Mouse (Mus musculus) 416B (cell line): ENCODE measurements around the gene Tnfsf13.
"Not testable (repeated sequence)": the region's sequence is repeated elsewhere in the genome, so short reads cannot be mapped to it uniquely, and the experiment has no call there.

Experiments
- DNase-seq: peaks from one replicate; pipeline ENCODE4 v3.0.0; 2011; ENCODE audit warnings: low read depth

Gene Tnfsf13

GRCm38 (mm10) chr11:69703814-69704612 lies 18.4 kb upstream of the Tnfsf13 start:
- DNase-seq: no peak

GRCm38 (mm10) chr11:69703381-69703780 lies 17.8 kb upstream of the Tnfsf13 start:
- DNase-seq: not testable (repeated sequence)

GRCm38 (mm10) chr11:69702886-69703285 lies 17.3 kb upstream of the Tnfsf13 start:
- DNase-seq: not testable (repeated sequence)

- no peak for DNase-seq
Observed at GRCm38 (mm10) chr11:69699595-69699994, 14.0 kb upstream of the Tnfsf13 start.

- no peak for DNase-seq
Observed at GRCm38 (mm10) chr11:69698574-69698973, 13.0 kb upstream of the Tnfsf13 start.

- DNase-seq: no peak
Observed at GRCm38 (mm10) chr11:69697396-69697795, 11.8 kb upstream of the Tnfsf13 start.

GRCm38 (mm10) chr11:69695361-69696181 lies 10.0 kb upstream of the Tnfsf13 start, which contains the start of the genes Tnfsf12 and Tnfsfm13:
Gene Tnfsf12, minus strand, starts transcription at chr11:69695849.
Gene Tnfsfm13, minus strand, starts transcription at chr11:69696098.
- no peak for DNase-seq

- no peak for DNase-seq
Observed at GRCm38 (mm10) chr11:69695046-69695360, 9.4 kb upstream of the Tnfsf13 start.

- DNase-seq: no peak
Observed at GRCm38 (mm10) chr11:69693421-69693965, 7.9 kb upstream of the Tnfsf13 start.

- DNase-seq: no peak
Observed at GRCm38 (mm10) chr11:69692863-69693262, 7.3 kb upstream of the Tnfsf13 start.

- peak; percentile 48 for DNase-seq
Observed at GRCm38 (mm10) chr11:69692196-69692811, 6.7 kb upstream of the Tnfsf13 start.

GRCm38 (mm10) chr11:69689891-69690290 lies 4.3 kb upstream of the Tnfsf13 start:
- DNase-seq: no peak

- no peak for DNase-seq
Observed at GRCm38 (mm10) chr11:69687061-69687460, 1.5 kb upstream of the Tnfsf13 start.

- DNase-seq: no peak
Observed at GRCm38 (mm10) chr11:69686377-69686776, 793 bp upstream of the Tnfsf13 start.

GRCm38 (mm10) chr11:69684936-69685335 lies 648 bp downstream of the Tnfsf13 start:
- no peak for DNase-seq

- DNase-seq: no peak
Observed at GRCm38 (mm10) chr11:69684128-69684745, 1.3 kb downstream of the Tnfsf13 start.

- DNase-seq: no peak
Observed at GRCm38 (mm10) chr11:69683576-69683975, 2.0 kb downstream of the Tnfsf13 start.

- DNase-seq: peak; percentile 93
Observed at GRCm38 (mm10) chr11:69682840-69683533, 2.6 kb downstream of the Tnfsf13 start.

- DNase-seq: no peak
Observed at GRCm38 (mm10) chr11:69682209-69682839, 3.3 kb downstream of the Tnfsf13 start.

- peak; percentile 96 for DNase-seq
Observed at GRCm38 (mm10) chr11:69681314-69682208, 4.0 kb downstream of the Tnfsf13 start, which contains the start of gene Senp3. Gene Senp3, minus strand, starts transcription at chr11:69682084.
